Mouse (Mus musculus) c-Kit-positive CD71-negative TER-119-negative erythroid progenitor cells, embryonic 14.5 days (primary cell): ENCODE data around the gene Eif4e1b.
"Not testable (repeated sequence)": the region's sequence is repeated elsewhere in the genome, so short reads cannot be mapped to it uniquely, and the experiment has no call there.

Experiments
- DNase-seq: peaks from one replicate; pipeline ENCODE4 v3.0.0-alpha.2; 2013; ENCODE audit warnings: low read depth

Gene Eif4e1b

DNA sequence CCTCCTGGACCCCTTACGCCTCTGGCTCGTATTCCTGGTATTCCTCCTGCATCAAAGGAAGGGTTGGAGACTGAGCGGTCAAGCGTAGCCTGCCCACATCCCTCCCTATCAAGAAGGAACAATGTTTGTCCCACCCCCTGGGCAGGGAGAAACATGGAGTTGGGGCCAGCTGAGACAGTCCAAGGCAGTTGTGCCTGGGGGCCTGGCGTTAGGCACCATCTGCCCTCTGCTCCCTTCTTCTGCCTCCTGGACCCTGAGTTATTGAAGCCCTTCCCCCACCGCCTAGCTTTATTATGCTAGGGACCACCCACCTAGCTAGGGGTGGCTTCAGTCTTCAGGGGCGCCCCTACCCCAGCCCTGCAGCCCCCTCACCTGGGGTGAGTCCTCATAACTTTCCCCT, 24.3 kb upstream of the Eif4e1b start:
- no peak for DNase-seq

DNA sequence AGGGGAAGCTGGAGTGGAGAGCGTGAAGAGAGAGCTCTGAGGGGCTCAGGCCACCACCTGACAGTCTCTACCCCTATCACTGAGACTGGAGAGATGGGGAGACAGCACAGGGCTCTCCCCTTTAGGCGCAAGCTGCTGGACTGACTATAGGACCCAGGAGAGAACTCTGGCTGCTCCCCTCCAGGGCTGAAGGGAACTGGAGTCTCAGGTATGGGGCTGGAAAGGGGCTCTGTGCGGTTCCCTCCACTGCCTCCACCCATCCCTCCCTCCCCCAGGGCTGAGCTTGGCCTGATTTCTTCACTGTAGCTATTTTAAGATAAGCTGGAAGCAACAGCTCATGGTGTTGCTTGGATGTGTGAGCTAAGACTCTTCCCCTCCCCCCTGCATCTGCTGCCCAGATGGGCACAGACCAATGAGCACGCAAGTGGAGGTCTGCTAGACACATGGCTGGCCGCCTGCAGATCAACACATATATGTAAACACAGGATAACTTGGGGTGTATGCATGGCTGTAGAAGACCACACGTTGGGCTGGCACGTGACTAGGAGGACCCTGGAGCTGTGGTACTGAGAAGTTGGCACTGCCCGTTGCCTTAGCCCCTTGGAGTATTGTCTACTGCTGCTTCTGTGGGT, 23.5 kb upstream of the Eif4e1b start:
- no peak for DNase-seq

DNA sequence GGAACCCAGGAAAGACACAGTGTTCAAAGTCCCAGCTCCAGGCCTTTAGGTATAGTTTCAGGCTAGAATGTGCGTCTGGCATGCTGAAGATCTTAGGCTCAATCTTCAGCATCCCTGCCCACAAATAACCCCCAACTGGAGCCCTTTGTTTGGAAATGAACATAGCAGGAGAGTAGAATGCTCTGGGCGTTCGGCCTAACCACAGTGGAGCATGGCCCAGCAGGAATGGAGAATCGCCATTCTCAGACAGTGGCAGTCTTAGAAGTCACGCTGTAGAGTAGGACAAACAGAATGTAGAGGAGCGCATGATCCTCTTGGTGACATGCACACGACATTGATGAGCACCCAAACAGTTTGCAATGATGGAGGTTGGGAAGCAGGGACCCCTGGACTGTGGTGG, 22.9 kb upstream of the Eif4e1b start:
- DNase-seq = no peak

DNA sequence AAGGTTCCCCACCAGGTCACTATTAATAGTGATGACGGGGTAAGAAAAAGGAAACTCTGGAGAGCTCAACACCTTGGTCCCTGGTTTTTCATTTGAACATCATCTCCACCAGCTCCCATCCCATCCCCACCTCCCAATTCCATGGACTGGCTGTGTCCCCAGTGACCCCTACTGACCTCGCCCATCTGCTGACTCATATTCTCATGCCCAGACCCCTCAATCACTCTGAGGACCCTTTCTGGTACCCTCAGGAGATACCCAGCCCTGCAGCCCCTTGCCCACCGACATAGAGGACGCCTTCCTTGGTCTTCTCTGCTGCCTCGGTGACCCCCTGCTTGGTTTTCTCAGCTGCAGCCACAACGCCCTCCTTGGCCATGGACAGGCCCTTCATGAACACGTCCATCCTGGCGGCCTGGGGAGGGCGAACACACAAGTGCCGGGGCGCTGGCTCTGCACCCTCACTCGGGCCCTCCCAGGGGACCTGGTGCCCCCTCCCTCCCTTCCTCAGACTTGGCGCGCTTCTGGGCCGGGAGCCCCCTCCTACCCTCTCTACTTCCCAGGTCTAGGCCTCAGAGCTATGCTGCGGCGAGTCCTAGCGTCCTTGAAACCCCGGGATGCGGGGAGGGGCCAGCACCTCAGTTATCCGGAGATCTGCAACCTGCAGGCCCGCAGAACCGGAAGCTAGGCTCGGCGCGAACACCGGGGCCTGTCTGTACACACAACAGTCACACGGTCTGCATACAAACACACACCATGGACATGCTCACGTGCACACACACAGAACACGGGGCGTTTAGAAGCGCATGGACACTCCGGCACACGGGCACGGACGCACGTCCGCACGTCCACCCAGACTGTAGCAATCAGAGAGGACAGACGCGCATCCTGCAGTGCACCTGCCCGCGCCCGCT, 18.3 kb upstream of the Eif4e1b start:
- DNase-seq = no peak

DNA sequence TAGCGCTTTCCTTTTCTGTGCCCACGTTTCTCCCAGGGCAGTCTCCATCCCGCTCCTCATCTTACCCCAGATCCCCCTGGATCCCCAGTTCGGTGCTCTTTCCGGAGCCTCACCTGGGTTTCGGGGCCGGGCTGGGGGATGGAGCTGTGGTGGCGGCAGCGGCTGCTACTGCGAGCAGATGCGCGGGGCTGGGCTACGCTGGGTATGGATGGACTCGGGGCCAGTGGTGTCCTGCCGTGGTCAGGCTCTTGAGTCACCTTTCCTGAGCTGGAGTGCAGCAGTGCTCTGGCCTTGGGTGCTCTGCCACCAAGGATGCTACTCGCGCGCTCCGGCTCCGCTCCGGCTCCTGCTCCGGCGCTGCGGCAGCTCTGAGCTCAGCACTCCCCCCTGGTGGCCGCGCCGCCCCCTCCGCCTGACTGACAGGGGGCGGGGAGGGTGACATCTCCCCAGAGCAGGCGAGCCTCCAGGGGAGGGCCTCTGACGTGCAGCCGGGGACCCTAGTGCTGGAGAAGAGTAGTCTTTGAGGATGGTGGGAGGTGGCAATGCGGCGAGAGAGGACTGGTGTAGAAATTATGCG, 17.5 kb upstream of the Eif4e1b start, which contains the start of gene Sncb:
Sncb (minus strand) TSS at position 404 of the 577 bp plus-strand sequence.
- DNase-seq = no peak

DNA sequence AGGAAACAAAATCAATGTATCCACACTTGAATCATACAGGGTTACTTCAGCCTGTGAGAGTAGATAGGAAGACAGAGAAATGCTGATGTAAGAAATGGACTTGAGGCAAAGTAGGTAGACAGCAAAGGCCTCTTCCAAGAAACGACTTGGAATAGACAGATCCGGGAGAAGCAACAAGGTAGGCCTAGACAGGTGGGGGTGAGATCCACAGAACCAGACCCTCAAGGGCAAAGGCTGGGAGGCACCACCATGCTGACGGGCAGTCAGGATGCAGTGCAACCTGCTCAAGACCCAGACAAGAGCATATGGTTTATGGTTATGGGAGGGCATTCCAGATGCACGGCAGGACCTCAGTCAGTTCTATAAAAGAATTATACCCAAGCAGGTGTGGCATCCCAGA, 16.8 kb upstream of the Eif4e1b start:
- DNase-seq = no peak

DNA sequence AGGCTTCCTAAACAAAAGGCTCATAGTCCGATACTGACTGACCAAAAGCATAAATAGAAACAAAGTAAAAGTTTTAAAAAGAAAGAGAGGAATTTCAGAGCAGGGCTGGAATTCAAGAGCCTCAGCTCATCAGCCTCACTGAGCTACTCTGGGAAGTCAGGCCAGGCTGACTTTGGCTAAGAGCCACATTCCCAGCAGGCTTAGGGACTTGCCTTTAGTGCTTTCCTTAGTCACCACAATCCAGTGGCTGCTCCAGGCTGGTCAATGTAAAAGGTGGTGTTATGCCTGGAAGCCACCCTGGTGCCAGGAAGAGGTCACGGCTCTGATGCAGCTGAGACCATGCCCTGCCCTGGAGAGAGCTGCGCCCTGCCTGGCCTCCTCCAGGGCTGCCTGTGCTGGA, 3.2 kb upstream of the Eif4e1b start:
- no peak for DNase-seq

DNA sequence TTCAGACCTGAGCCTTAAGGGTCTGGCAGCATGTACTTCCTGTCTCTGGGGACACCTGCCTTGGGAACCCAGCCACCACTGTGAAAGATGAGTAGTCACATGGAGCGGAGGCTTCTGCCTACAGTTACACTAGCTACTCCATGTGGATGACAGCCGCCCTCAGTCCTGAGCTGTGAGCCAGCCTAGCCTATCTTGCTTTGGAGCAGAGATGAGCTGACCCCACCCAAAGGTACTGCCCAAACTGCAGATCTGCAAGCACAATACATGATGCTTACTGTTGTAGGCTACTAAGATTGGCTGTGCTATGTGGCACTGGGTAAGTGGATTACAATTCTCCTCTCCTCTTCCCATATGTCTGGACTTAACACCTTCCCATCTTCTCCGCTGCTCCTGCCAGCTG, 2.7 kb upstream of the Eif4e1b start:
- DNase-seq = no peak

DNA sequence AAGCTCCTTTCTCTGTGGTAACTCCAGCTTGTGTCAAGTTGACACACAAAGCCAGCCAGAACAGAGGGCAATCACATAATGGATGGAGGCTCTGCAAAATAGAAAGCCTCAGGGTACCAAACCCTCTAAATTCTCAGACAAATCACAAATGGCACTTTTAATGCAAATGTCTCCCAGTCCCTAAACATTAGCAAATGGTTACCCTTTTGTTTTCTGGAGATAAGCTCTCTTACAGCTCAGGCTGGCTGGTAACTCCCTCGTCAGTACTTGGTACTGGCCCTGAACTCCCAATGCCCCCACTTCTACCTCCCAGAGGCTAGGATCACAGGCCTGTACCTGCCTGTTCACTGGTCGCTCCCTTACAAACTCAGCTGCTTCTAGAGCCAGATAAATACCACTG, 563 bp upstream of the Eif4e1b start:
- DNase-seq = no peak

DNA sequence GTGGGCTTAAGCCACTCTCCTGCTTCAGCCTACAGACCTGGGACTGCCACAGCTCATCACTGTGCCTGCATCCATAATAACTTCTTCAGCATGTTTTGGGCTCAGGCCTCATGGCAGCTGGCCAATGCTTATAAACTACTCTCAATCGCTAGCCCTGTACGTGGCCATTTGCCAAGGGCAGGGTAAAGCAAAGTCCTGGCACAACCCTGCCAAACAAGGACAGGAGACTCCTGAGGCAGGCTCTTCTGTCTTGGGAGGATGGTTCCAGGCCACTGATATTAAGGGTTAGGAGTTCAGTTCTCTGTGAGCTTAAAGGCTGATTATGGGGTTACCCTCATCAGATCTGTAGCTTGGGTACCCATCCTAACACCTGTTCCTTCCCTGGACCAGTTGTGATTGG, 3.8 kb downstream of the Eif4e1b start:
- not testable (repeated sequence) for DNase-seq

DNA sequence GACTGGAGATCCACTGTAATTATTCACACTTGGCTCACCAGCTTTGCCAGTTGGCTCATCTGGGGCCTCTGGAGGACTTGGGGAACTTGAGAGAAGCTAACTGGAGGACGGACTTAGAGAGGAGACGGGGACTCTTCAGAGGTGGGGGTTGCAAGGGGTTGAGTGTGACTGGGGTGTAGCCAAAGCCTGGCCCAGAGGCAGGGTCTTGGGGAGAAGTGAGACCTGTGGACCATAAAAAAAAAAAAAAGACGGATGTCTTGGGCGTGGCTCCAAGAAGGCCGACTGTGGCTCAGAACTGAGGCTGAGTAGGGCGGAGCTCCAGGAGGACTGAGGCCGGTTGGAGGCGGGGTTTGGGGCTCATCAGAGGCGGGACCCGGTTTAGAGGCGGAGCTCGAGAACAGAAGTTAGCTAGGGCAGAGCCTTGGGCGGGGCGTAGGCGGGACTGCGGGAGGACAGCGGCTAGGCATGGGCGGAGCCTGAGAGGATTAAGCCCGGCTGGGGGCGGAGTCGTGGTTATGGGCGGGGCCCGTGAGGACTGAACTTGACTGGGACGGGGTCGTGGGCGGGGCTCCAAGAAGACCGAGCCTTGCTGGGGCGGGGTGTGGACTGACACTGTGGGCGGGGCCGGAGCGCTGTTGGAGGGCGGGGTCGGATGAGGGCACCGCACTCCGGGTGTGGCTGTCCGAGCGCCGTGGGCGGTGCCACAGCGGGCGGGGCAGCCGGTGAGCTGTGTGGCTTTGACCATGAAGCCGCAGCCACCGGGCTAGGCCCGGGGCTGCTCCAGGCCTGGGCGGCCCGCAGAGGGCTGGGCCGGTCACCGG, 5.2 kb downstream of the Eif4e1b start, which contains the start of gene Tspan17:
Tspan17 (plus strand) TSS at position 638 of the 821 bp plus-strand sequence.
- peak; percentile 97 for DNase-seq

DNA sequence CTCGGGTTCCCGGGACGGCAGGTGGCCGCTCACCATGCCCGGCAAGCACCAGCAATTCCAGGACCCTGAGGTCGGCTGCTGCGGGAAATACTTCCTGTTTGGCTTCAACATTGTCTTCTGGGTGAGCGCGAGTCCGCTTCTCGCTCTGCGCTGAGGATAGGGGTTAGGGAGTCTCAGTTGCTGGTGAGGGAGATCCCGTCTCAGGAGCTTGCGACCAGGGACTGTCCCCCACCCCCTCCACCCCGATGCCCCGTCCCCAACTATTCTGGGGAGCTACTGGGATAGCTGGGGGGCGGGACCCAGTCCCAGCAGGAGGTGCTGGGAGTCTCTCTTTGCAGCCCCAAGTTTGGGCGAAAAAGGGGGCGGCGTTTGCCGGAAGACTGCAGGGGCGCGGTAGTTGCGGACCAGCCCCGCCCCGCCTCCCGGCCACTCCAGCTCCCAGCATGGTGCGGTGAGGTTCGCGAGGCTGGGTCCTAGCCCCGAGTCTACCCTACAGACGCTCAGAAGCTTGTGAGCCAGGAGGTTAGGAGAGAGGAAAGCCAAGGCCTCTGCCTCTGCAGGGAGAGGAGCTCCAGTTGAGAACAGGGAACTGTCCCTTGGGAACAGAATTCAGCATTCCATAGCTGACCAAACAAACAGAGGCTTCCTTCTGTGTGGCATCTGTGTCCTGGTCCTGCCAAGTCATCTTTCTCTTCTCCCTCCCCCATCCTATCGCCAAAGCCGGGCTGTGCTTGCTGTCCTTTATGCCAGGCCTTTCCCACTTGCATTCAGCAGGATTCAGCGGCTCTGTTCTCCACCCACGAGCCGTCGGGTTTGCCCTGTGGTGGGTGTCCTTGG, 6.0 kb downstream of the Eif4e1b start:
- no peak for DNase-seq

DNA sequence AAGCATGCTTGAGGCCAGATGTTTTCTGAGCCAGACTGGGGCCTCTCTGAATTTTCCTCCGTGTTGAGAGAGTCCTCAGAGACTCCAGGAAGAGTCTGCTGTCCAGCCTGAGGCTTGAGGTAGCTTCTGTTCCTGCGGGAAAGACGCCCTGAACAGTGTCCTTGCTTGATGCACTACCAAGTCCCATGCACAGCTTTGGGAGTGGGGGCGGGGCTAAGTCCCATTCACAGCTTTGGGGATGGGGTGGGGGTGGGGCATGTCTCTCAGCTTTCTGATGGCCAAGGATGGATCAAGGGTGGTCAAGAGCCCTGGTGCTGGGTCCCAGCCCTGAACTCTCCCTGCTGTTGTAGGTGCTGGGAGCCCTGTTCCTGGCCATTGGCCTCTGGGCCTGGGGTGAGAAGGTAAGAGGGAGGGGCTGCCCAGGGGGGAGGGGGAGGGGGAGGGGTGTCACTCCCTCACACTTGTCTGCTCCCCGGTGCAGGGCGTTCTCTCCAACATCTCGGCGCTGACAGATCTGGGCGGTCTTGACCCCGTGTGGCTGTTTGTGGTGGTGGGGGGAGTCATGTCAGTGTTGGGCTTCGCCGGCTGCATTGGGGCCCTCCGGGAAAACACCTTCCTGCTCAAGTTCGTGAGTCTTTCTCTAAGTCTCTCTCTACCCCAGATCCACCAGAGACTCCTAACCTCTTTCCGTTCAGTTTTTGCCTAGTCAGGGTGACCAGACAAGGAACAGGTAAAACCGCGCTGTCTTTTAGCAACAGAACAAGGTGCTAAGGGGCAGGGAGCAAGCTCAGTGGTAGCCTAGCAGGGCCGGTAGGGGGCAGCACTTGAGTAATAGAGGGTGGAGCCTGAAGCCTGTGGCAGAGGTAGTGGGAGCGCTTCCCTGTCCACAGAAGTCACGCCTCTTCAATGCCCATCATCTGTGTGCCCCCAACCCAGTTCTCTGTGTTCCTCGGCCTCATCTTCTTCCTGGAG, 8.7 kb downstream of the Eif4e1b start:
- DNase-seq = no peak

DNA sequence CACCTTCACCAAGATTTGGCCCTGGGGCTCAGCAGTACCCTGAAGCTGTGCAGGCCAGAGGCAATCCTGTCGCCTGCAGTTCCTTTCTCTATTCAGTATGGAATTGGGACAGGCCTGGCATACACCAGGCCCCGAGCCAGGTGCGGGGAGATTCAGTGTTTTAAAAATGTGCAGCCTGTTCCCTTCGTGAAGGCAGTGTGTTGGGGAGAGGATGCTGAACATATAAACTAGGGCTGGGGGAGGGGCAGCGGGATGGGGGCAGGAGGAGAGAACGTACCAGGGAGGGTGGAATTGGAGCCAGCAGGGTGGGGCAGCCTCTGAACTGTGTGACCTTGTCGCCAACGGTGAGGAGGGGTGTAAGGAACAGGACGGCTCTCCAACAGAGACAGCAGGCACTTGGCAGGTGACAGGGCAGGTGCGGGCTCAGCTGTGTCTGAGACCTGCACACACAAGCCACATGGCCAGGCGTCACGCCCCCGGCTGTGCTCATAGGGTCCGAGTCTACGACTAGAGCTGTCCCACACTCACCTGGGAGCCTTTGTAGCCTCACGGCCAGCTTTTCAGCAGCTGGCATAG, 10.3 kb downstream of the Eif4e1b start:
- no peak for DNase-seq

DNA sequence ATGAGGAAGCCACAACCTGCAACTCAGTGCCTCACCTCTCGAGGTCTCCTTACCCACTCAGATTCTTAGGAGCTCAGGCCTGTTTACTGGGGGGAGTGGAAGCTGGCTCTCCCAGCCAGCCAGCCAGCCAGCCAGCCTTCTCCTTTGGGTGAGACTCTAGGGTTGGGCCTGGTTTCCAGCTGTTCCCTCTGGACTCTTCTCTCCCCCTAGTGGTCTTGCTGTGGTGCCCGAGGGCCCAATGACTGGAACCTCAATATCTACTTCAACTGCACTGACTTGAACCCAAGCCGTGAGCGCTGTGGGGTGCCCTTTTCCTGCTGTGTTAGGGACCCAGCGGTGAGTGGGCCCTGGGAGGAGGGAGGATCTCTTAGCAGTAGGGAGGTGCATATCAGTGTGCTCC, 11.0 kb downstream of the Eif4e1b start:
- no peak for DNase-seq

DNA sequence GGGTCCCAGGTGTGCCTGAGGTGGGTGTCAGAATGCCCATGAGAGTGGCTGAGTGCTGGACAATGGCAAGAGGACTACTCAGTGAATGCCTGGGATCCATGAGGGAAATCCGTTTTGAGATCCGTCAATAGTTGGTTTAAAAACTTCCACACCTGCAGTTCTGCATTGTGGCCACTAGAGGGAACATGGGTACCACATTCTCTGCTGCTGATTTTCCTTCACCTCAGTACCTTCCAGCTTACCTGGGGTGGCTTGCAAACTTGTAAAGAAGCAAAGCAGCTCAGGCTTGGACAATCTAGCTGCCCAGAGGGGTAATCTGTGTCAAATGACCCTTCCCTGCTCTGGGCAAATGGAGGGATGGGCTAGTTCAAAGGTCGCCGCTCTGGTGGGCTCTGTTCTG, 13.6 kb downstream of the Eif4e1b start:
- no peak for DNase-seq

DNA sequence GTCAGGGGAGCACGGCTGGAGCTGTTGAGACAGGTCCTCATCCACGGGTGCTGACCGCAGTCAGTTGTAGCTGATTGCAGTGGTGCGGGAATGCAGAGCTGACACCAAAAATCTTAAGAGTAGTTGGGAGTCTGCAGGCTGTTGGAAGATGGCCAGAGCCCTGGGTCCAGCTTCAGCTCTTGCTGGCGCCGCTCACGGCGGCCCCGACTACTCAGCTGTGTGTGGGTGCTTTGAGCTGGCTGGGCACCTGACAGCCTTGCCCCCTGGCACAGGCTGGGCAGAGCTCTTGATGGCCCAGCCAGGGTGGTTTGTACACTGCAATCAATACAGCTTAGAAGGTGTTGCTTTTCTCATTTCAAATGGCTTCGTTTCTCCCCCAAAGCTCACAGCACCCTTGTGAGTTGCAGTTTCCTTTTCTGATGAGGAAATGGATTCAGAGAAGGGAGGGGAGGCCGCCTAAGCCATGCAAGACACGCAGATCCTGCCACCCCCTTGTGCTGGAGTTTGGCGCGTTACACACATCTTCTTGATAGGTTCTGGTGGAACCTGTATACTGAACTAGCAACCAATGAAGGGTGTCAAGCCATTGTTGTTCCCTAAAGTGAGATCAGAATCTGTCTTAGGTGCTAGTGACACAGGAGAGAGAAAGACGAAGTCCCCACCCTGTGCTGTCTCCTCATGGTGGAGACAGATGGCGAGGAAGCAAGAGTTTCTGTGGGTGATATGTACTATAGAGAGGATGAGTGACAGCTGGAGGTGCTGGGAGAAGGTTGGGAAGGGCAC, 14.3 kb downstream of the Eif4e1b start:
- no peak for DNase-seq

DNA sequence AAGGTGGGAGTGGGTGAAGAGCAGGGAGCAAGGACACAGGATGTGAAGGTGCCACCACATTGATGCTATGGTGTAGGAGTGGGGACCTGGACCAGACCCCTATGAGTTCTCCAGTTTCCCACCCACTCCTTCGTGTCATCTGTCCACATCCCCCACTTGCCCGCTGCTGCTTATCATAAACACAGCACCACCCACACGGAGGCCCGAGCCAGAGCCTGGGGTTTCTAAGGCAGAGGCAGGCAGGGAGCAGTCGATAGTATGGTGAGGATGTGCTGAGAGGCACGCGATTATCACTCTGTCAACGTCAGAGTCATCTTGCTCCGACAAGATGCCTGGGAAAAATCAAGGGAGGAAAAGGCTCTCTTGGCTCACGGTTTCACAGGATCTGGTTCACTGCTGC, 14.9 kb downstream of the Eif4e1b start:
- no peak for DNase-seq

DNA sequence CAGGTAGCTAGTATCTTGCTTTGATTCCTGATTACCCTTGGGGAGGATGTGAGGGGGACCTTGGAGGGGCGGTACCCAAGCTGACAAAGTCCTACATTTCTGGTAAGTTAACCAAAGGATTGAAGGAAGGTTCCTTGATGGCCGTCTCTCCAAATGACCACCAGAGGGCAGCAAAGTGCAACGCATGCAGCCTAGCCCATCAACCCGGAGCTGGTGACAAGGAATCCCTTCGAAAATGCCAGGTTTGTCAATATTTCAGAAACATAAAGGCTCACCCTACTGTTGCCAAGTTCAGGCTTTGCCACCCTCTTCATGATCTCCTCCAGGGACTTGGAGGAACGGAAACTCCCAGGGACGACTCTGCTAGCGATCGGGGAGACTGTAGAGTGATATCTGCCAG, 15.9 kb downstream of the Eif4e1b start:
- peak; percentile 65 for DNase-seq
